Mouse (Mus musculus) thymus, adult 18-20 months (tissue): ENCODE measurements around the gene Prss57.
A peak's percentile ranks its signal among the peaks of the same experiment; 100 is the strongest.

ENCODE experiments used
- DNase-seq, 2 experiments: peaks; one replicate each; pipeline ENCODE4 v3.0.0; 2022; ENCODE audit warnings: mixed read lengths in 2 of 2

Prss57 gene

GRCm38 (mm10) chr10:79748496-79748895 lies 42.3 kb downstream of the Prss57 start:
- no peak for DNase-seq

GRCm38 (mm10) chr10:79746774-79747151 lies 44.0 kb downstream of the Prss57 start:
- no peak for DNase-seq

GRCm38 (mm10) chr10:79745898-79746773 lies 44.6 kb downstream of the Prss57 start, which contains the start of gene Polrmt:
Gene Polrmt, minus strand, starts transcription at chr10:79746581.
- peak; percentile 94 to 97 for DNase-seq

GRCm38 (mm10) chr10:79745411-79745810 lies 45.4 kb downstream of the Prss57 start:
- DNase-seq = no peak

- no peak for DNase-seq
Measured at GRCm38 (mm10) chr10:79743650-79744365, 47.0 kb downstream of the Prss57 start.

GRCm38 (mm10) chr10:79743161-79743560 lies 47.6 kb downstream of the Prss57 start:
- no peak for DNase-seq

- no peak for DNase-seq
Measured at GRCm38 (mm10) chr10:79740863-79741262, 49.9 kb downstream of the Prss57 start.

GRCm38 (mm10) chr10:79739234-79739633 lies 51.5 kb downstream of the Prss57 start:
- DNase-seq = no peak

- DNase-seq = no peak
Measured at GRCm38 (mm10) chr10:79738259-79738658, 52.5 kb downstream of the Prss57 start.

- no peak for DNase-seq
Measured at GRCm38 (mm10) chr10:79736706-79737105, 54.1 kb downstream of the Prss57 start.

- DNase-seq = no peak
Measured at GRCm38 (mm10) chr10:79735361-79735760, 55.4 kb downstream of the Prss57 start.

- no peak for DNase-seq
Measured at GRCm38 (mm10) chr10:79733847-79734246, 56.9 kb downstream of the Prss57 start.

GRCm38 (mm10) chr10:79732500-79732899 lies 58.3 kb downstream of the Prss57 start:
- DNase-seq = no peak
